21 mouse cellular contexts compared by ENCODE assay signal in the genomic region with DNA sequence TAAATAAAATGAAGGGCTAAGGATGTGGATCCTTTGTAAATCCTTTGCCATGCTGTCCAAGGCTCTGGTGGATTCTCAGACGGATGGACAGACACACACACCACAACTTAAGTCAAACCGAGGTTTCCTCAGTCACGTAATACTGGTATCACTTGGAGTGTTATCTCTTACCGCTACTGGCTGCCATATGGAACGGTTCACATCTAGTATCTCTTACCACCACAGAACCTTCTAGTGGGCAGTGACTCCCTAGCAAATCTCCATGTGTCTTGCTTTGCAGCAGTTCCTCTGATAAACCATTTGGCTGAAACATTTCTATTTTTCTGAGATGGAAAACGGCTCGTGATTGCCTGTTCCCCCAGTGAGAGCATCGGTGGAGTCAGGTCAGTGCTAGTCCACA.
"Had no signal": no experiment of that assay in that cellular context is flagged by ENCODE, and none has a peak within 500 bp of the region (broad histone marks: within the 10 kb centered on the region; RNA-seq: fewer than 3 reads in every experiment).

No protein-coding gene starts in this region.

- H3K4me2 ChIP-seq: intestine, embryonic 15.5 days; lung, embryonic 15.5 days; midbrain, embryonic 12.5 days; midbrain, embryonic 15.5 days; neural tube, embryonic 12.5 days; neural tube, embryonic 15.5 days; stomach, embryonic 15.5 days had no signal

- DNase-seq: kidney, adult 11 months; kidney, adult 8-10 months; kidney, postnatal 25 days; layer of hippocampus, postnatal 36 days; lung, adult 18-20 months; lung, postnatal 10 days; lung, postnatal 36 days; retina, postnatal 1 day; right cerebral cortex, postnatal 25 days; spleen, adult 18-20 months; thymus, postnatal 25 days had no signal

- H3K4me3 ChIP-seq: intestine, embryonic 15.5 days; layer of hippocampus, adult 2 months; left cerebral cortex, adult 2 months; lung, embryonic 15.5 days; midbrain, embryonic 12.5 days; midbrain, embryonic 15.5 days; neural tube, embryonic 12.5 days; neural tube, embryonic 15.5 days; stomach, embryonic 15.5 days had no signal

- H3K9ac ChIP-seq: intestine, embryonic 15.5 days; lung, embryonic 15.5 days; midbrain, embryonic 12.5 days; midbrain, embryonic 15.5 days; neural tube, embryonic 12.5 days; neural tube, embryonic 15.5 days; stomach, embryonic 15.5 days had no signal

- H3K9me3 ChIP-seq: intestine, embryonic 15.5 days; lung, embryonic 15.5 days; midbrain, embryonic 12.5 days; midbrain, embryonic 15.5 days; neural tube, embryonic 12.5 days; neural tube, embryonic 15.5 days; stomach, embryonic 15.5 days had no signal

- H3K36me3 ChIP-seq: intestine, embryonic 15.5 days; lung, embryonic 15.5 days; midbrain, embryonic 15.5 days; neural tube, embryonic 12.5 days had no signal

- ATAC-seq: intestine, embryonic 15.5 days; midbrain, embryonic 15.5 days had no signal

- H3K27ac ChIP-seq: intestine, embryonic 15.5 days; kidney, postnatal 0 days; layer of hippocampus, adult 2 months; left cerebral cortex, adult 2 months; lung, embryonic 15.5 days; midbrain, embryonic 12.5 days; midbrain, embryonic 15.5 days; neural tube, embryonic 12.5 days; stomach, embryonic 15.5 days had no signal

- H3K27me3 ChIP-seq: intestine, embryonic 15.5 days; lung, embryonic 15.5 days; midbrain, embryonic 15.5 days; neural tube, embryonic 15.5 days; stomach, embryonic 15.5 days had no signal
